Mouse (Mus musculus) small intestine, adult 2 months (tissue): ENCODE measurements around the gene Abca7. TPM values are rescaled to one million over a fixed set of nuclear protein-coding genes. Genes with fewer than 3 reads are reported as not detected.

Experiments used
- H3K27ac ChIP-seq: fragments of 200-500 bp; 2 replicates; pipeline ENCODE4 v1.5.1; 2012; ENCODE audit warnings: low read depth, low read length, control low read depth, inconsistent platforms; ENCODE audit not compliant: insufficient read depth
- H3K27me3 ChIP-seq: fragments of 200-500 bp; 2 replicates; pipeline ENCODE4 v1.6.1; 2012; ENCODE audit warnings: mild to moderate bottlenecking, moderate library complexity, low read length, inconsistent platforms; ENCODE audit not compliant: control insufficient read depth, insufficient read depth
- H3K36me3 ChIP-seq: fragments of 200-500 bp; 2 replicates; pipeline ENCODE4 v1.6.1; 2012; ENCODE audit warnings: mild to moderate bottlenecking, low read length, control low read depth, inconsistent platforms; ENCODE audit not compliant: control insufficient read depth, insufficient read depth
- H3K4me1 ChIP-seq: fragments of 200-500 bp; 2 replicates; pipeline ENCODE4 v1.6.1; 2012; ENCODE audit warnings: low read length, inconsistent platforms, mixed read lengths; ENCODE audit not compliant: control insufficient read depth, insufficient read depth, insufficient read length
- H3K4me3 ChIP-seq: fragments of 200-500 bp; 2 replicates; pipeline ENCODE4 v1.5.1; 2012; ENCODE audit warnings: low read depth, mild to moderate bottlenecking, control low read depth, inconsistent platforms, low read length, moderate library complexity
- CTCF ChIP-seq: fragments of 200-500 bp; IDR thresholded peaks from 2 replicates; pipeline ENCODE4 v1.5.1; 2012; ENCODE audit warnings: low read depth, mild to moderate bottlenecking, control low read depth, inconsistent platforms, low read length, moderate library complexity, mixed read lengths; ENCODE audit not compliant: insufficient replicate concordance, insufficient read length; ENCODE audit errors: extremely low read depth
- POLR2A ChIP-seq: fragments of 200-500 bp; IDR thresholded peaks from 2 replicates; pipeline ENCODE4 v1.6.1; 2012; ENCODE audit warnings: low read depth, mild to moderate bottlenecking, control low read depth, inconsistent platforms, low read length, moderate library complexity
- WGBS: fragments of 180-500 bp; shearing (Covaris S2); methylation state at CpG from one replicate; pipeline ENCODE4 v1.1.7; 2018; 5-methylcytosine and 5-hydroxymethylcytosine counted together
- polyA plus RNA-seq: library from polyadenylated mRNA; depleted of rRNA; stranded (reverse); fragments of >200 nt; gene quantifications from 2 replicates; pipeline ENCODE4 v1.2.3, GENCODE M21; 2012

Gene Abca7
- polyA plus RNA-seq, 1 experiment, result 33.4 TPM

- no peak for TF ChIP-seq CTCF
- no peak for TF ChIP-seq POLR2A
- peaks cover 19% of the 10 kb centered on the region for H3K4me1 ChIP-seq
- 69% methylated on average over 5 of the region's 5 CpGs for WGBS
- no peaks in the 10 kb centered on the region for H3K36me3 ChIP-seq
- no peak overlapping the region for H3K4me3 ChIP-seq
- no peaks in the 10 kb centered on the region for H3K27me3 ChIP-seq
- no peak overlapping the region; the same call in 1 of the 2 replicates for H3K27ac ChIP-seq
These were observed 52.1 kb downstream of the Abca7 start for GRCm38 (mm10) chr10:80048396-80048795.

DNA sequence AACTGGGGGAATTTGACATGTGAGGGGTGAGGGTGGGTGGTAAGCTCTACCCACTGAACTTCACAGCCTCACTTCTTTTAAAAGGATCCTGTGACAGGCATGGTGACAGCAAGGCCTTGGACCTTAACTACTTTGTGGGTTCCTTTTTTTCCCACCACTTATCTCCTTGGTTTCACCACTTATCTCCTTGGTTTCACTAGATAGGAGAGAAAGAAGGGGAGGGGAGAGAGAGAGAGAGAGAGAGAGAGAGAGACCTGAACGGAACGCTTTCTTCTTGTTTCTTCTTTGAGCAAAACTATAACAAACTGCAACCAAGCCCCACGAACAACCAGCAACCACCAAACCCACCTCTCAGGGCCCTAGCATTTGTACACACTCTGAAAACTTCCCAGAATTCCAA, 52.5 kb downstream of the Abca7 start:
- TF ChIP-seq CTCF, result no peak
- TF ChIP-seq POLR2A, result no peak
- Histone ChIP-seq H3K36me3 (no peaks in the 10 kb centered on the region), H3K4me1 (peaks cover 19% of the 10 kb centered on the region), H3K4me3 (no peak overlapping the region), H3K27me3 (no peaks in the 10 kb centered on the region), H3K27ac (no peak overlapping the region; the same call in 1 of the 2 replicates)
- WGBS, result 85% methylated on average over 3 of the region's 3 CpGs

GRCm38 (mm10) chr10:80050244-80050643, 54.0 kb downstream of the Abca7 start:
- no peak overlapping the region for H3K27ac ChIP-seq
- H3K4me1 ChIP-seq, result peaks cover 19% of the 10 kb centered on the region
- WGBS, result 68% methylated on average over 6 of the region's 6 CpGs
- no peak for TF ChIP-seq CTCF
- no peak for TF ChIP-seq POLR2A
- H3K4me3 ChIP-seq, result no peak overlapping the region
- H3K36me3 ChIP-seq, result no peaks in the 10 kb centered on the region
- no peaks in the 10 kb centered on the region for H3K27me3 ChIP-seq

- Histone ChIP-seq H3K36me3 (peaks cover 6% of the 10 kb centered on the region), H3K27me3 (no peaks in the 10 kb centered on the region), H3K4me1 (peaks cover 19% of the 10 kb centered on the region), H3K4me3 (no peak overlapping the region), H3K27ac (peak overlapping the region; percentile 98)
- 69% methylated on average over 15 of the region's 15 CpGs for WGBS
- TF ChIP-seq CTCF (no peak), POLR2A (no peak)
These were observed 54.8 kb downstream of the Abca7 start for GRCm38 (mm10) chr10:80050885-80051617.

GRCm38 (mm10) chr10:80051618-80052373, 55.5 kb downstream of the Abca7 start:
- TF ChIP-seq POLR2A (no peak; the same call in 1 of the 2 replicates), CTCF (no peak)
- WGBS, result 36% methylated on average over 14 of the region's 14 CpGs
- H3K36me3 ChIP-seq, result peaks cover 10% of the 10 kb centered on the region
- no peaks in the 10 kb centered on the region for H3K27me3 ChIP-seq
- H3K27ac ChIP-seq, result peak overlapping the region; percentile 98
- H3K4me1 ChIP-seq, result peaks cover 19% of the 10 kb centered on the region
- no peak overlapping the region for H3K4me3 ChIP-seq

- Histone ChIP-seq H3K36me3 (peaks cover 16% of the 10 kb centered on the region), H3K4me3 (no peak overlapping the region), H3K27me3 (no peaks in the 10 kb centered on the region), H3K27ac (peak overlapping the region; percentile 98), H3K4me1 (peaks cover 24% of the 10 kb centered on the region)
- TF ChIP-seq CTCF (no peak), POLR2A (no peak)
- 87% methylated on average over 5 of the region's 5 CpGs for WGBS
These were observed 56.1 kb downstream of the Abca7 start for GRCm38 (mm10) chr10:80052374-80052764.

DNA sequence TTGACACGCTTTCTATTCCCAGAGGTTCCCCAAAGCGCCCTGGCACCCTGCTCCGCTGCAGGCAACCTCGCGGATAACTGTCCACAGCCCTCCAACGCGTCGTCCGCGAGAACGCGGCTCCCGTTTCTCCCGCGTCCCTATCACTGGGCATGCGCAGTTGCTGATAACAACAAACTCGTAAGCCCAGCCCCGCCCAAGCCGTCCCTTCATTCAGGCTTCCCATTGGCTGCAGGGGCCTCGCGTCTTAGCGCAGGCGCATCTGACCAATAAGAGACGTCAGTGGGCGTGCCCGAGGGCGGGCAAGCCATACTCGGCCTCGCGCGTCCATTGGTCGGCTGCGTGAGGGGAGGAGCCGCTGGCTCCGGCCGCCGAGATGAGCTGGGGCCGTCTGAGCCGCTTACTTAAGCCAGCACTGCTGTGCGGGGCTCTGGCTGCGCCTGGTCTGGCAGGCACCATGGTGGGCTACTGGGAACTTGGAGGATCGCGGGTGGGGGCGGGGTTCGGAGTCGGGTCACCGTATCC, 57.0 kb downstream of the Abca7 start:
- peak overlapping the region; percentile 86 for H3K4me3 ChIP-seq
- H3K27me3 ChIP-seq, result no peaks in the 10 kb centered on the region
- peaks cover 26% of the 10 kb centered on the region for H3K36me3 ChIP-seq
- WGBS, result under 1% methylated on average over 47 of the region's 47 CpGs
- H3K27ac ChIP-seq, result peak overlapping the region; percentile 98
- TF ChIP-seq POLR2A, result peak; percentile 96
- no peak for TF ChIP-seq CTCF
- H3K4me1 ChIP-seq, result peaks cover 26% of the 10 kb centered on the region
